Mouse (Mus musculus): ENCODE measurements around the gene Cobl.

- TF ChIP-seq CTCF (IDR thresholded peaks at IDR 0.05; ENCODE audit: low read depth) (no peak), EP300 (IDR thresholded peaks at IDR 0.05; ENCODE audit: low read depth) (no peak)
Observed at GRCm38 (mm10) chr11:12459781-12460581, 4.8 kb downstream of the Cobl start.
